Mouse (Mus musculus): Measurements from ENCODE around the gene Nsl1. TPM values are rescaled to one million over a fixed set of nuclear protein-coding genes. Genes with fewer than 3 reads are reported as not detected.

Gene Nsl1
- total and polyA plus RNA-seq, 3 experiments: 0.16 to 0.20 (median 0.18) TPM

GRCm38 (mm10) chr1:191045264-191045663 lies 17.5 kb upstream of the Nsl1 start:
- no peaks in the 10 kb centered on the region for H3K4me1 ChIP-seq (ENCODE audit: control insufficient read depth, insufficient read depth, low read length)
- DNase-seq: no peak
- TF ChIP-seq CTCF (IDR thresholded peaks at IDR 0.05) (no peak), POLR2A (IDR thresholded peaks at IDR 0.05; ENCODE audit: insufficient read depth, low read depth, low read length) (no peak), EP300 (IDR thresholded peaks at IDR 0.05; ENCODE audit: insufficient read depth, low read depth, low read length) (no peak)
- no peaks in the 10 kb centered on the region for H3K27me3 ChIP-seq (ENCODE audit: control insufficient read depth, insufficient read depth, low read length)
- H3K9ac ChIP-seq (ENCODE audit: low read depth, low read length): no peak overlapping the region
- intact Hi-C loops (cut with DNase I): no loop called here
- H3K27ac ChIP-seq: no peak overlapping the region
- no peak overlapping the region for H3K4me3 ChIP-seq
- 96% methylated on average over 2 of the region's 2 CpGs for WGBS
- H3K79me2 ChIP-seq (replicated peaks; ENCODE audit: control insufficient read depth, insufficient read depth, low read length): no peaks in the 10 kb centered on the region
- no peaks in the 10 kb centered on the region for H3K36me3 ChIP-seq (ENCODE audit: control insufficient read depth, insufficient read depth, low read length)

GRCm38 (mm10) chr1:191046231-191046824 lies 16.5 kb upstream of the Nsl1 start:
- intact Hi-C loops (cut with DNase I): no loop called here
- Histone ChIP-seq H3K4me3 (no peak overlapping the region), H3K4me1 (ENCODE audit: control insufficient read depth, insufficient read depth, low read length) (no peaks in the 10 kb centered on the region), H3K36me3 (ENCODE audit: control insufficient read depth, insufficient read depth, low read length) (no peaks in the 10 kb centered on the region), H3K27me3 (ENCODE audit: control insufficient read depth, insufficient read depth, low read length) (no peaks in the 10 kb centered on the region), H3K79me2 (replicated peaks; ENCODE audit: control insufficient read depth, insufficient read depth, low read length) (no peaks in the 10 kb centered on the region), H3K9ac (ENCODE audit: low read depth, low read length) (no peak overlapping the region), H3K27ac (no peak overlapping the region)
- no peak for TF ChIP-seq POLR2A (IDR thresholded peaks at IDR 0.05; ENCODE audit: insufficient read depth, low read depth, low read length)
- TF ChIP-seq CTCF (IDR thresholded peaks at IDR 0.05): no peak
- no peak for TF ChIP-seq EP300 (IDR thresholded peaks at IDR 0.05; ENCODE audit: insufficient read depth, low read depth, low read length)
- WGBS: 72% methylated on average over 7 of the region's 7 CpGs
- DNase-seq: no peak

- intact Hi-C loops (cut with DNase I): no loop called here
- H3K27me3 ChIP-seq (ENCODE audit: control insufficient read depth, insufficient read depth, low read length): no peaks in the 10 kb centered on the region
- H3K36me3 ChIP-seq (ENCODE audit: control insufficient read depth, insufficient read depth, low read length): no peaks in the 10 kb centered on the region
- no peak overlapping the region for H3K9ac ChIP-seq (ENCODE audit: low read depth, low read length)
- TF ChIP-seq CTCF (IDR thresholded peaks at IDR 0.05) (no peak), POLR2A (IDR thresholded peaks at IDR 0.05; ENCODE audit: insufficient read depth, low read depth, low read length) (no peak), EP300 (IDR thresholded peaks at IDR 0.05; ENCODE audit: insufficient read depth, low read depth, low read length) (no peak)
- WGBS: 78% methylated on average over 3 of the region's 3 CpGs
- no peak overlapping the region for H3K4me3 ChIP-seq
- no peak for DNase-seq
- H3K79me2 ChIP-seq (replicated peaks; ENCODE audit: control insufficient read depth, insufficient read depth, low read length): no peaks in the 10 kb centered on the region
- no peak overlapping the region for H3K27ac ChIP-seq
- no peaks in the 10 kb centered on the region for H3K4me1 ChIP-seq (ENCODE audit: control insufficient read depth, insufficient read depth, low read length)
Measured at GRCm38 (mm10) chr1:191053555-191053954, 9.3 kb upstream of the Nsl1 start.

DNA sequence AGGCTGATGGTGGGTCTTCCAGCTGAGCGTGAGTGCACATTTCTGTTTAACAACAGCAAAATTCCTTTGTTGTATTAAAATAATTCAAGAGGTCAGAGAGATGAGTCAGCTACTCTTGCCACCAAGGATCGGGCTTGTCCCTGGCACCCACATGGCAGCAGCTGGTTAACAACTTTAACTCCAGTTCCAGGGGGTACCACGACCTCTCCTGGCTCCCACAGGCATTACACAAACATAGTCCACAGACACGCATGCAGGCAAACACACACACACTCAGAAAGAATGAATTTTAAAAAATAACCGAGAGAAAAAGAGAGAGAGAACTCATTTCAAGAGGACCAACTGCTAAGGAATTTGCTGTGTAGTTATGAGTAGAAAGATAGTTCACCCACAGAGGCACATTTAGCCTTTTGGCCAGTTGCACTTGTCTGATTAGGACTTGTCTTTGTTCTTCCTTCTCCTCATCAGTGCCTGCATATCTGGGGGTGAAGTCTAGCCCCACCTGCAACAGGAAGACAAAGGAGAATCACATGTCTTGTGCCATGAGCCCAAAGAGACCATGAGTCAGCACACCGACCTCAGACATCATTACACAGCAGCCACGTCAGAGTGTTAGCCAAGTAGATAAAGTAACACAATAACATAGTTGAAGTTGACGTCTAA lies 7.8 kb upstream of the Nsl1 start:
- no peaks in the 10 kb centered on the region for H3K4me1 ChIP-seq (ENCODE audit: control insufficient read depth, insufficient read depth, low read length)
- intact Hi-C loops (cut with DNase I): no loop called here
- no peak overlapping the region for H3K9ac ChIP-seq (ENCODE audit: low read depth, low read length)
- TF ChIP-seq CTCF (IDR thresholded peaks at IDR 0.05) (0 out of 2 replicates have a peak, but pooled peaks have one; percentile 17), EP300 (IDR thresholded peaks at IDR 0.05; ENCODE audit: insufficient read depth, low read depth, low read length) (no peak), POLR2A (IDR thresholded peaks at IDR 0.05; ENCODE audit: insufficient read depth, low read depth, low read length) (no peak)
- no peak for DNase-seq
- H3K79me2 ChIP-seq (replicated peaks; ENCODE audit: control insufficient read depth, insufficient read depth, low read length): no peaks in the 10 kb centered on the region
- no peaks in the 10 kb centered on the region for H3K36me3 ChIP-seq (ENCODE audit: control insufficient read depth, insufficient read depth, low read length)
- no peak overlapping the region for H3K27ac ChIP-seq
- H3K4me3 ChIP-seq: no peak overlapping the region
- H3K27me3 ChIP-seq (ENCODE audit: control insufficient read depth, insufficient read depth, low read length): no peaks in the 10 kb centered on the region
- 62% methylated on average over 8 of the region's 8 CpGs for WGBS

DNA sequence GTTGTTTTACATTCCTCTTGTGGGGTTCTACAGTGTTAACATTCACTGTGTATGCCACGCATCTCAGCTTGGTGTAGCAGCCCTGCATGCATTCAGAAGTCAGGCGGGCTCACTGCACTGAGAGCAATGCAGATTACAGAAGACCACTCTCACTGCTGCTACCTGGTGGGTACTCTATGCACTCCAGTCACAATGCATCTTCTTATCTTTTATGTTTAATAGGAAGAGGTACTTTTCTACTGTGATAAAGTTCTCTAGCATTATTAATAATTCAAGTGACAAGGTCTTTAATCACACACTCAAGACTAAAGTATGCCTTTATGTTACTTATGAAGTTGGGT lies 7.3 kb upstream of the Nsl1 start:
- Histone ChIP-seq H3K27me3 (ENCODE audit: control insufficient read depth, insufficient read depth, low read length) (no peaks in the 10 kb centered on the region), H3K36me3 (ENCODE audit: control insufficient read depth, insufficient read depth, low read length) (no peaks in the 10 kb centered on the region), H3K27ac (no peak overlapping the region), H3K79me2 (replicated peaks; ENCODE audit: control insufficient read depth, insufficient read depth, low read length) (no peaks in the 10 kb centered on the region), H3K4me3 (no peak overlapping the region), H3K9ac (ENCODE audit: low read depth, low read length) (no peak overlapping the region), H3K4me1 (ENCODE audit: control insufficient read depth, insufficient read depth, low read length) (no peaks in the 10 kb centered on the region)
- no peak for DNase-seq
- no peak for TF ChIP-seq CTCF (IDR thresholded peaks at IDR 0.05)
- TF ChIP-seq EP300 (IDR thresholded peaks at IDR 0.05; ENCODE audit: insufficient read depth, low read depth, low read length): no peak
- no peak for TF ChIP-seq POLR2A (IDR thresholded peaks at IDR 0.05; ENCODE audit: insufficient read depth, low read depth, low read length)
- WGBS: 81% methylated on average over 2 of the region's 2 CpGs
- intact Hi-C loops (cut with DNase I): no loop called here

DNA sequence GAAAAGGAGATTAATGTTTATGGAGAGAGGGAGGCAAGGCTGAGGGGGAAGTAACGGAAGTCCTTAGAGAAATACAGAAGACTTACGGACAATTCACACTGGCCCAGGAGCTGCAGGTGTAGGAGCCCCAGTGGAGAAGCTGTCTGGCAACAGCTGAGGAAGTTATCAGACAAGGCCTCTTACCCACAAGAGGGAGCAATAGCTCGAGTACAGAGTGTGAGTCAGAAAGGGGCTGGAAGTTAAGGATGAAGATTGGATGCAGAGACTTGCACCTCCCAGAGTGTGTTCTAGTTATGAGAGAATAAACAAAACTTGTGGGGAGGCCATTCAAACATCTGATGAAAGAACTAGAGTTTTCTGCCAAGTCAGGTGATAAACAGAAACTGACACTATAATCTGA lies 5.4 kb upstream of the Nsl1 start:
- no peaks in the 10 kb centered on the region for H3K4me1 ChIP-seq (ENCODE audit: control insufficient read depth, insufficient read depth, low read length)
- intact Hi-C loops (cut with DNase I): no loop called here
- no peaks in the 10 kb centered on the region for H3K79me2 ChIP-seq (replicated peaks; ENCODE audit: control insufficient read depth, insufficient read depth, low read length)
- WGBS: 68% methylated on average over 3 of the region's 3 CpGs
- H3K36me3 ChIP-seq (ENCODE audit: control insufficient read depth, insufficient read depth, low read length): no peaks in the 10 kb centered on the region
- DNase-seq: no peak
- no peak overlapping the region for H3K4me3 ChIP-seq
- no peaks in the 10 kb centered on the region for H3K27me3 ChIP-seq (ENCODE audit: control insufficient read depth, insufficient read depth, low read length)
- no peak overlapping the region for H3K9ac ChIP-seq (ENCODE audit: low read depth, low read length)
- TF ChIP-seq CTCF (IDR thresholded peaks at IDR 0.05) (0 out of 2 replicates have a peak, but pooled peaks have one; percentile 5), EP300 (IDR thresholded peaks at IDR 0.05; ENCODE audit: insufficient read depth, low read depth, low read length) (no peak)
- no peak overlapping the region for H3K27ac ChIP-seq

Data from heart, adult 2 months (tissue).